Mouse (Mus musculus): ENCODE results near the gene P4ha3. TPM values are rescaled to one million over a fixed set of nuclear protein-coding genes. Genes with fewer than 3 reads are reported as not detected.

The P4ha3 gene
- polyA plus RNA-seq, 1 experiment = 1.2 TPM

DNA sequence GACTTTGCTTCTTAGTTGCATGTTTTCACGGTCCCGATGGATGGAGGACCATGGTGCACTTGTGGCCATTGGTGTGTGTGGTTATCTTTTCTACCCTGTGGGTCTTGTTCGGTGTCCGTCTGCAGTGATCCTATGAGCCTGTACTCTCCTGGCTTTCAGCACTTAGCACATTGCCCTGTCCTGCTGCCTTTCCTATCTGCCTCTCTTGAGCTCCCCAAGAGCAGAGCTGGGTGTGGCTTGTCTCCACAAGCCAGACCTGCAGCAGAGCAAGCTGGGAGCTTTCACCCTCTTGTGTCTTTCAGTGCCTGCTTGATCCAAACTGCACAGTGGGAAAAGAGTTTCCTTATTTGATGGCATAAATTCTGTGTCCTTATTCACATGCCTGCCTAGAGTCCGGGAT is 32.2 kb downstream of the P4ha3 start:
- Histone ChIP-seq H3K27me3 (ENCODE audit: control insufficient read depth, insufficient read depth, low read length, poor library complexity, severe bottlenecking) (no peaks in the 10 kb centered on the region), H3K4me1 (ENCODE audit: control insufficient read depth, insufficient read depth, low read length) (no peaks in the 10 kb centered on the region), H3K4me3 (ENCODE audit: low read depth, low read length) (no peak overlapping the region), H3K9ac (ENCODE audit: low read depth, poor library complexity, severe bottlenecking) (no peak overlapping the region), H3K36me3 (ENCODE audit: control insufficient read depth, insufficient read depth, low read length, poor library complexity, severe bottlenecking) (no peaks in the 10 kb centered on the region), H3K9me3 (replicated peaks; ENCODE audit: control insufficient read depth, insufficient read depth, low read length, poor library complexity, severe bottlenecking) (no peaks in the 10 kb centered on the region), H3K27ac (ENCODE audit: insufficient read depth, low read length) (no peak overlapping the region)
- TF ChIP-seq EP300 (IDR thresholded peaks at IDR 0.05; ENCODE audit: insufficient read depth, low read depth, low read length) (no peak), POLR2A (IDR thresholded peaks at IDR 0.05; ENCODE audit: insufficient read depth, low read length) (no peak), CTCF (IDR thresholded peaks at IDR 0.05; ENCODE audit: low read depth, low read length) (no peak)

DNA sequence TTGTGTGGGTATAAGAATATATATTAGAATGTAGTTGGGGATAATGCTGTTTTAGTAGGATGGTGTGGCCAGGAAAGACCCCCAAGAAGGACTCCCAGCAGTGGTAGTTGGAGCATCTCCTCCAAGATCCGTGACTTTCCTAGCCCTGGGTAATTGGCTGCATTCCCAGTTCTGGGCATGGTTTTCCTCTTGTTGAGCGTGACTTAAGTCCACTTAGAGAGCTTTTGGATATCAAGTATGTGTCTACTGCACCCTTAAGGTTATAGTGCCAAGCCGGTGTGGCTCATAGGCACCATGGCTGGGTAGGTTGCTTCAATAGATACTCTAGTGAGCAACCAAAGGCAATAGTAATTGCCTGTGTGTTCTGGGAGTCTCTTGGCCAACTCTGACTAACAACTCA is 38.4 kb downstream of the P4ha3 start:
- TF ChIP-seq CTCF (IDR thresholded peaks at IDR 0.05; ENCODE audit: low read depth, low read length) (no peak), EP300 (IDR thresholded peaks at IDR 0.05; ENCODE audit: insufficient read depth, low read depth, low read length) (no peak), POLR2A (IDR thresholded peaks at IDR 0.05; ENCODE audit: insufficient read depth, low read length) (no peak)
- Histone ChIP-seq H3K9me3 (replicated peaks; ENCODE audit: control insufficient read depth, insufficient read depth, low read length, poor library complexity, severe bottlenecking) (no peaks in the 10 kb centered on the region), H3K27ac (ENCODE audit: insufficient read depth, low read length) (no peak overlapping the region), H3K4me3 (ENCODE audit: low read depth, low read length) (no peak overlapping the region), H3K4me1 (ENCODE audit: control insufficient read depth, insufficient read depth, low read length) (no peaks in the 10 kb centered on the region), H3K9ac (ENCODE audit: low read depth, poor library complexity, severe bottlenecking) (no peak overlapping the region), H3K36me3 (ENCODE audit: control insufficient read depth, insufficient read depth, low read length, poor library complexity, severe bottlenecking) (no peaks in the 10 kb centered on the region), H3K27me3 (ENCODE audit: control insufficient read depth, insufficient read depth, low read length, poor library complexity, severe bottlenecking) (no peaks in the 10 kb centered on the region)

DNA sequence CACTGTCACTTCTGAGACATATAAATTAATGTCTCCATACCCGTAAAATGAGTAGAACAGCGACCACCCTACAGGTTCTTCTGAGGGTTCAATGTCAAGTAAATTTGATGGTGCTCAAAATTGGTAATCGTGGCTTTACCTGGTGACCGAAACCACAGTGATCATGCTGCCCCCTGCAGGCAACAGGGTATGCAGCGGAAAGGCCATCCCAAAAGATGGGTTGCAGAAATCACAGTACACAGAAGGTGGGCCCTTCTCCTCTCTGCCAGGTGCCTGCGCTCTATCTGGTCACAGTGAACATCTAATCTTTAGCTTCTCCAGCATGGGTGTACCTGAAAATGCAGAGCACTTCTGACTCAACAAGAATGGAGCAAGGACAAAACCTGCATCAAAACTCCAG is 40.2 kb downstream of the P4ha3 start:
- no peak overlapping the region for H3K9ac ChIP-seq (ENCODE audit: low read depth, poor library complexity, severe bottlenecking)
- H3K4me1 ChIP-seq (ENCODE audit: control insufficient read depth, insufficient read depth, low read length) = no peaks in the 10 kb centered on the region
- H3K36me3 ChIP-seq (ENCODE audit: control insufficient read depth, insufficient read depth, low read length, poor library complexity, severe bottlenecking) = no peaks in the 10 kb centered on the region
- H3K4me3 ChIP-seq (ENCODE audit: low read depth, low read length) = no peak overlapping the region
- no peak for TF ChIP-seq EP300 (IDR thresholded peaks at IDR 0.05; ENCODE audit: insufficient read depth, low read depth, low read length)
- TF ChIP-seq POLR2A (IDR thresholded peaks at IDR 0.05; ENCODE audit: insufficient read depth, low read length) = no peak
- peak; percentile 87 for TF ChIP-seq CTCF (IDR thresholded peaks at IDR 0.05; ENCODE audit: low read depth, low read length)
- no peak overlapping the region for H3K27ac ChIP-seq (ENCODE audit: insufficient read depth, low read length)
- no peaks in the 10 kb centered on the region for H3K27me3 ChIP-seq (ENCODE audit: control insufficient read depth, insufficient read depth, low read length, poor library complexity, severe bottlenecking)
- no peaks in the 10 kb centered on the region for H3K9me3 ChIP-seq (replicated peaks; ENCODE audit: control insufficient read depth, insufficient read depth, low read length, poor library complexity, severe bottlenecking)

DNA sequence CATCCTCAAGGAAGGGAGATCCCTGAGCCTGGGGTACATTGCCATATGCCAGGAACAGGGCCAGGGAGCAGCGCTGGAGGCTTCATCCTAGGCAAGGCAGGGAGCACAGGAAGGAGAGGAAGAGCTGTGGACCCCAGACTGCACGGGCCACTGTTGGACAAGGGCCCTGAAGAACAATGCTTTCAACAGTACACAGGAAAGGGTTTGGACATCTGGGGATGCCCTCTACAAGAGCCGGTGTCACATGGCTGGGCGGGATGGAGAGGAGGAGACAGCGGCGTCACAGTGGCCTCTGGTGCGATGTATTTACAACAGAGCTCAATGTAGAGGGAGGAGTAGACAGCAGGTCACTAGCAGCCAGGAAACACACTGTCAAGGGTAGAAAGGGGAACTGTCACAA is 42.2 kb downstream of the P4ha3 start:
- Histone ChIP-seq H3K27ac (ENCODE audit: insufficient read depth, low read length) (no peak overlapping the region), H3K9ac (ENCODE audit: low read depth, poor library complexity, severe bottlenecking) (no peak overlapping the region), H3K4me1 (ENCODE audit: control insufficient read depth, insufficient read depth, low read length) (no peaks in the 10 kb centered on the region), H3K27me3 (ENCODE audit: control insufficient read depth, insufficient read depth, low read length, poor library complexity, severe bottlenecking) (no peaks in the 10 kb centered on the region), H3K36me3 (ENCODE audit: control insufficient read depth, insufficient read depth, low read length, poor library complexity, severe bottlenecking) (no peaks in the 10 kb centered on the region; the same call in 1 of the 2 replicates), H3K4me3 (ENCODE audit: low read depth, low read length) (no peak overlapping the region), H3K9me3 (replicated peaks; ENCODE audit: control insufficient read depth, insufficient read depth, low read length, poor library complexity, severe bottlenecking) (no peaks in the 10 kb centered on the region)
- no peak for TF ChIP-seq CTCF (IDR thresholded peaks at IDR 0.05; ENCODE audit: low read depth, low read length)
- no peak for TF ChIP-seq POLR2A (IDR thresholded peaks at IDR 0.05; ENCODE audit: insufficient read depth, low read length)
- no peak for TF ChIP-seq EP300 (IDR thresholded peaks at IDR 0.05; ENCODE audit: insufficient read depth, low read depth, low read length)

DNA sequence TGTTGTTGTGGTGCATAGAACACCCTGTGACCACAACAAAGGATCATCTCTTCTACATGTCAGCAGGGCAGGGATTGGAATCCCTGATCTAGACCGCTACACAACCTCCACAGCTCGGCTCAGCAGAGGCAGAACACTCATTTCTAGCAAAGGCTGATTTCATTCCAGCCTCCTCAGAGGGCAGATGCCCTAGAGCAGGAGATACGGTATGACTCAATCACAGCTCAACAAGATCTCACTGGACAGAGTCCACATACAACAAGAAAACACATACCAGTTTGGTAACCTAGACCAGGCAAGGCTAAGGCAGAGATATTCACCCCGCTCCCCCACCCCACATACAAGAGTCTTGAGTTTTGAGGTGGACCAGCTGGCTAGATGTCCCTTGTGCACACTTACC is 43.3 kb downstream of the P4ha3 start:
- no peaks in the 10 kb centered on the region; the same call in 1 of the 2 replicates for H3K36me3 ChIP-seq (ENCODE audit: control insufficient read depth, insufficient read depth, low read length, poor library complexity, severe bottlenecking)
- H3K4me3 ChIP-seq (ENCODE audit: low read depth, low read length) = no peak overlapping the region
- H3K27ac ChIP-seq (ENCODE audit: insufficient read depth, low read length) = no peak overlapping the region

DNA sequence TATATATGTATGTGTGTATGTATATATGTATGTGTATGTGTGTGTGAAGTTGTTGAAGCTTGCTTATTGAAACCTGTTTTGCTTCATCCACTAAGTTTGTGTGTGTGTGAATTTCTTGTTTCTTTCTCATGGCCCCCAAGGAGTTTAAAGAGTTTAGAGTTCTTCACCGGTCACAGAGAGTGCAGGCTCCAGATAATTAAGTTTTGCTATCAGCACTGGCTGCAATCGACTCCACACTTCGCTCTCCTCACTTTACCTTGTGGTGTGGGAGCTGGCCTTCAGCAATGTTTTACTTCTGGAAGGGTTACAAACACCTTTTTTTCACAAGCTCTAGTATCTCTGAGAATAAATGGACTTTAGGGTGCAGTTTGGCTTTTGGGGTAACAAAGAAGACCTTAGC is 45.9 kb downstream of the P4ha3 start:
- Histone ChIP-seq H3K4me3 (ENCODE audit: low read depth, low read length) (no peak overlapping the region), H3K4me1 (ENCODE audit: control insufficient read depth, insufficient read depth, low read length) (no peaks in the 10 kb centered on the region), H3K9ac (ENCODE audit: low read depth, poor library complexity, severe bottlenecking) (no peak overlapping the region), H3K27me3 (ENCODE audit: control insufficient read depth, insufficient read depth, low read length, poor library complexity, severe bottlenecking) (no peaks in the 10 kb centered on the region), H3K9me3 (replicated peaks; ENCODE audit: control insufficient read depth, insufficient read depth, low read length, poor library complexity, severe bottlenecking) (no peaks in the 10 kb centered on the region), H3K27ac (ENCODE audit: insufficient read depth, low read length) (no peak overlapping the region), H3K36me3 (ENCODE audit: control insufficient read depth, insufficient read depth, low read length, poor library complexity, severe bottlenecking) (peaks cover 7% of the 10 kb centered on the region)
- no peak for TF ChIP-seq EP300 (IDR thresholded peaks at IDR 0.05; ENCODE audit: insufficient read depth, low read depth, low read length)
- no peak for TF ChIP-seq POLR2A (IDR thresholded peaks at IDR 0.05; ENCODE audit: insufficient read depth, low read length)
- TF ChIP-seq CTCF (IDR thresholded peaks at IDR 0.05; ENCODE audit: low read depth, low read length) = no peak

More for the DNA sequence above, 43.3 kb downstream of the P4ha3 start:
- no peaks in the 10 kb centered on the region for H3K4me1 ChIP-seq (ENCODE audit: control insufficient read depth, insufficient read depth, low read length)
- no peak overlapping the region for H3K9ac ChIP-seq (ENCODE audit: low read depth, poor library complexity, severe bottlenecking)
- H3K9me3 ChIP-seq (replicated peaks; ENCODE audit: control insufficient read depth, insufficient read depth, low read length, poor library complexity, severe bottlenecking) = no peaks in the 10 kb centered on the region
- TF ChIP-seq EP300 (IDR thresholded peaks at IDR 0.05; ENCODE audit: insufficient read depth, low read depth, low read length) (no peak), CTCF (IDR thresholded peaks at IDR 0.05; ENCODE audit: low read depth, low read length) (no peak), POLR2A (IDR thresholded peaks at IDR 0.05; ENCODE audit: insufficient read depth, low read length) (no peak)
- no peaks in the 10 kb centered on the region for H3K27me3 ChIP-seq (ENCODE audit: control insufficient read depth, insufficient read depth, low read length, poor library complexity, severe bottlenecking)

Data from ES-Bruce4 (cell line).